Mouse (Mus musculus): Measurements from ENCODE around the gene Zbtb11.

The Zbtb11 gene

DNA sequence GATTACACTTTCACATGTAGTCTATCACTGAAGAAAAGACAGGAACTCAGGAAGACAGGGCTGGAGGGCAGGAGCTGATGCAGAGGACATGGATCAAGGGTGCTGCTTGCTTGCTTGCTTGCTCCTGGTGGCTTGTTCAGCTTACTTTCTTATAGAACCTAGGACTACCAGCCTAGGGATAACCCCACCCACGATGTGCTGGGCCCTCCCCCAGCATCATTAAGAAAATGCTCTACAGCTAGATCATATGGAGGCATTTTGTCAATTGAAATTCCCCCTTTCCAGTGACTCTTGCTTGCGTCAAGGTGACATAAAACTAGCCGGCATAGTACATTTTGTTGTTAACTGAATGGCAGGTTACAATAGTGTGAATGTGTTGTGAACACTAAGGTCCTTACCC, 82.2 kb downstream of the Zbtb11 start:
- DNase-seq, result no peak

DNA sequence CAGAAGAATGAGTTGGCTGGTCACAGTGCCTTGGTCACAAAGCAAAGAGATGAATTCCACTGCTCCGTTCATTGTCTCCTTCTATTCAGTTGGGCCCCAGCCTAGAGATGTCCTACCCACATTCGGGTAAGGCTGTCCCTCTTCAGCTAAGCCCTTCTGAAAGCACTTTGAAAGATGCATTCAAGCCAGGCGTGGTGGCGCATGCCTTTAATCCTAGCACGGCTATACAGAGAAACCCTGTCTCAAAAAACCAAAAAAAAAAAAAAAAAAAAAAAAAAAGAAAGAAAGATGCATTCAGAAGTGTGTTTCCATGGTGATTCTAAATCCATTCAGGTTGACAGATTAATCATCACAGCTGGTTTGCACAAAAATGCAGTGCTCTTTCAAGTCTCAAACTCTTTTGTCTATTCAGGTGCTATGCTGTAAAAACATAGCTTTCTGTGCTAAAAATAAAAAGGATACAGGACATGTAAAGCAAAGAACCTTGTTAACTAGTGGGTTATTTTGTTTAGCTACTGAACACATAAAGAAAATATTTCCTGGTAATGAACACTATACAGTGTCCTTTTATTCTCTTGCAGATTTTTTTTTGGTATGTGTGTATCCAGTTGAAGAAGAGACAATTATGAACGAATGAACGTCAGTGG, 83.4 kb downstream of the Zbtb11 start:
- DNase-seq, result no peak

DNA sequence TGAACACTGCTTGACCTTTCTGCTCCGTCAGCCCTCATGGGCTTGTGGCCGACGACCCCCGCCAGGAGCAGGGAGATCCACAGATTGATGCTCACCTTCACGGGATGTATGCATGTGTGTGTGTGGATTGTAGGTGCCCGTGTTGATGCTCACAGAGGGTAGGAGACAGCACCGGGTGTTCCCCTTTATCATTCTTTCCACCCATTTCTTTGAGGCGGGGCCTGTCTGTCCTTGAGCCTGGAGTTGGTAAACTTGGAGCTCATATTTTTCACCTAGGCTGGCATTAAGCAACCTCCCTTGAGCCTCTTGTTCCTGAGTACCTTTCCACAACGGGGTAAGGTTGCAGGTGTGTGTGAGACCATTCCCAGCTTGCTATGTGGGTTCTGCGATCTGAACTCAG, 84.5 kb downstream of the Zbtb11 start:
- DNase-seq, result no peak

Measured in layer of hippocampus, adult 9-11 months (tissue).